Mouse (Mus musculus): Measurements from ENCODE around the gene Mettl9. TPM values are rescaled to one million over a fixed set of nuclear protein-coding genes. Genes with fewer than 3 reads are reported as not detected.

Gene Mettl9
- 116 TPM in 2 replicates for polyA plus RNA-seq (2016; fragmentation: Nextera tagmentation; extraction: Ambion mirVana)

GRCm38 (mm10) chr7:121033856-121034652, at the start of gene Mettl9:
Mettl9 (plus strand) TSS chr7:121034445.
- H3K27me3 ChIP-seq (replicated peaks), result peaks cover 23% of the 10 kb centered on the region
- H3K4me2 ChIP-seq, result peak within 1 kb of the TSS; percentile 88
- peak within 1 kb of the TSS; percentile 90 for H3K27ac ChIP-seq (ENCODE audit: poor library complexity, severe bottlenecking)
- 4% methylated on average over 39 of the region's 43 CpGs for WGBS
- H3K4me3 ChIP-seq, result peak within 1 kb of the TSS; percentile 90
- ATAC-seq (ENCODE audit: insufficient number of reproducible peaks, low FRiP score), result peak; percentile 97
- peak within 1 kb of the TSS; percentile 99 for H3K9ac ChIP-seq
- peaks cover 20% of the 10 kb centered on the region for H3K4me1 ChIP-seq (replicated peaks)
- no peaks in the 10 kb centered on the region for H3K9me3 ChIP-seq (replicated peaks)
- H3K36me3 ChIP-seq, result no peaks in the 10 kb centered on the region

- H3K9ac ChIP-seq, result no peak overlapping the region
- no peaks in the 10 kb centered on the region for H3K36me3 ChIP-seq
- no peak for ATAC-seq (ENCODE audit: insufficient number of reproducible peaks, low FRiP score)
- H3K4me2 ChIP-seq, result no peak overlapping the region
- no peaks in the 10 kb centered on the region for H3K4me1 ChIP-seq (replicated peaks)
- H3K4me3 ChIP-seq, result no peak overlapping the region
- no peaks in the 10 kb centered on the region for H3K27me3 ChIP-seq (replicated peaks)
- 76% methylated on average over 8 of the region's 8 CpGs for whole genome bisulfite sequencing
- H3K27ac ChIP-seq (ENCODE audit: poor library complexity, severe bottlenecking), result no peak overlapping the region
- H3K9me3 ChIP-seq (replicated peaks), result 0 out of 2 replicates have a peak, but pooled peaks cover 3% of the 10 kb centered on the region
Observed at GRCm38 (mm10) chr7:120991191-120991590, 43.1 kb upstream of the Mettl9 start.

- Histone ChIP-seq H3K4me1 (replicated peaks) (no peaks in the 10 kb centered on the region), H3K27me3 (replicated peaks) (no peaks in the 10 kb centered on the region), H3K27ac (ENCODE audit: poor library complexity, severe bottlenecking) (no peak overlapping the region), H3K9ac (no peak overlapping the region), H3K4me3 (no peak overlapping the region), H3K36me3 (no peaks in the 10 kb centered on the region), H3K4me2 (no peak overlapping the region), H3K9me3 (replicated peaks) (no peaks in the 10 kb centered on the region)
- WGBS, result 66% methylated on average over 2 of the region's 2 CpGs
- no peak for ATAC-seq (ENCODE audit: insufficient number of reproducible peaks, low FRiP score)
Observed at GRCm38 (mm10) chr7:120999021-120999530, 35.2 kb upstream of the Mettl9 start.

- H3K4me3 ChIP-seq, result no peak overlapping the region
- 55% methylated on average over 3 of the region's 3 CpGs for WGBS
Observed at GRCm38 (mm10) chr7:121000065-121000822, 34.0 kb upstream of the Mettl9 start.

GRCm38 (mm10) chr7:121001879-121002278, 32.4 kb upstream of the Mettl9 start:
- ATAC-seq (ENCODE audit: insufficient number of reproducible peaks, low FRiP score), result no peak
- no peaks in the 10 kb centered on the region for H3K4me1 ChIP-seq (replicated peaks)
- no peak overlapping the region for H3K27ac ChIP-seq (ENCODE audit: poor library complexity, severe bottlenecking)
- no peak overlapping the region for H3K4me3 ChIP-seq
- no peaks in the 10 kb centered on the region for H3K27me3 ChIP-seq (replicated peaks)
- no peak overlapping the region for H3K9ac ChIP-seq
- H3K36me3 ChIP-seq, result no peaks in the 10 kb centered on the region
- 82% methylated on average over 3 of the region's 3 CpGs for WGBS
- H3K4me2 ChIP-seq, result no peak overlapping the region
- H3K9me3 ChIP-seq (replicated peaks), result no peaks in the 10 kb centered on the region

More at GRCm38 (mm10) chr7:121000065-121000822, 34.0 kb upstream of the Mettl9 start:
- Histone ChIP-seq H3K4me1 (replicated peaks) (no peaks in the 10 kb centered on the region), H3K9me3 (replicated peaks) (no peaks in the 10 kb centered on the region), H3K4me2 (no peak overlapping the region), H3K27me3 (replicated peaks) (no peaks in the 10 kb centered on the region), H3K9ac (no peak overlapping the region), H3K27ac (ENCODE audit: poor library complexity, severe bottlenecking) (no peak overlapping the region), H3K36me3 (no peaks in the 10 kb centered on the region)
- ATAC-seq (ENCODE audit: insufficient number of reproducible peaks, low FRiP score), result no peak

GRCm38 (mm10) chr7:121002407-121002928, 31.8 kb upstream of the Mettl9 start:
- H3K27ac ChIP-seq (ENCODE audit: poor library complexity, severe bottlenecking), result no peak overlapping the region
- WGBS, result 80% methylated on average over 5 of the region's 5 CpGs
- no peak for ATAC-seq (ENCODE audit: insufficient number of reproducible peaks, low FRiP score)
- no peak overlapping the region for H3K4me3 ChIP-seq
- H3K9ac ChIP-seq, result no peak overlapping the region
- no peak overlapping the region for H3K4me2 ChIP-seq
- H3K27me3 ChIP-seq (replicated peaks), result no peaks in the 10 kb centered on the region
- H3K36me3 ChIP-seq, result no peaks in the 10 kb centered on the region
- H3K9me3 ChIP-seq (replicated peaks), result no peaks in the 10 kb centered on the region
- H3K4me1 ChIP-seq (replicated peaks), result no peaks in the 10 kb centered on the region

- Histone ChIP-seq H3K4me1 (replicated peaks) (no peaks in the 10 kb centered on the region), H3K9ac (no peak overlapping the region), H3K4me2 (no peak overlapping the region), H3K27me3 (replicated peaks) (no peaks in the 10 kb centered on the region), H3K36me3 (no peaks in the 10 kb centered on the region), H3K9me3 (replicated peaks) (no peaks in the 10 kb centered on the region), H3K4me3 (no peak overlapping the region), H3K27ac (ENCODE audit: poor library complexity, severe bottlenecking) (no peak overlapping the region)
- 70% methylated on average over 4 of the region's 4 CpGs for WGBS
- ATAC-seq (ENCODE audit: insufficient number of reproducible peaks, low FRiP score), result no peak
Observed at GRCm38 (mm10) chr7:121003793-121004418, 30.3 kb upstream of the Mettl9 start.

GRCm38 (mm10) chr7:121011794-121012689, 22.2 kb upstream of the Mettl9 start:
- Histone ChIP-seq H3K27me3 (replicated peaks) (peaks cover 11% of the 10 kb centered on the region; the same call in 1 of the 2 replicates), H3K36me3 (no peaks in the 10 kb centered on the region), H3K4me1 (replicated peaks) (no peaks in the 10 kb centered on the region), H3K9me3 (replicated peaks) (no peaks in the 10 kb centered on the region), H3K27ac (ENCODE audit: poor library complexity, severe bottlenecking) (no peak overlapping the region), H3K9ac (no peak overlapping the region), H3K4me2 (no peak overlapping the region), H3K4me3 (no peak overlapping the region)
- 76% methylated on average over 10 of the region's 10 CpGs for WGBS
- no peak for ATAC-seq (ENCODE audit: insufficient number of reproducible peaks, low FRiP score)

- Histone ChIP-seq H3K9me3 (replicated peaks) (no peaks in the 10 kb centered on the region), H3K4me1 (replicated peaks) (no peaks in the 10 kb centered on the region), H3K4me3 (no peak overlapping the region), H3K9ac (no peak overlapping the region), H3K27ac (ENCODE audit: poor library complexity, severe bottlenecking) (no peak overlapping the region), H3K36me3 (no peaks in the 10 kb centered on the region), H3K4me2 (no peak overlapping the region), H3K27me3 (replicated peaks) (peaks cover 11% of the 10 kb centered on the region; the same call in 1 of the 2 replicates)
- WGBS, result 77% methylated on average over 10 of the region's 10 CpGs
- no peak for ATAC-seq (ENCODE audit: insufficient number of reproducible peaks, low FRiP score)
Observed at GRCm38 (mm10) chr7:121014486-121014885, 19.8 kb upstream of the Mettl9 start.

GRCm38 (mm10) chr7:121018778-121019177, 15.5 kb upstream of the Mettl9 start:
- Histone ChIP-seq H3K27ac (ENCODE audit: poor library complexity, severe bottlenecking) (no peak overlapping the region), H3K9ac (no peak overlapping the region), H3K4me2 (no peak overlapping the region), H3K27me3 (replicated peaks) (no peaks in the 10 kb centered on the region; the same call in 1 of the 2 replicates), H3K9me3 (replicated peaks) (no peaks in the 10 kb centered on the region), H3K36me3 (no peaks in the 10 kb centered on the region), H3K4me1 (replicated peaks) (no peaks in the 10 kb centered on the region), H3K4me3 (no peak overlapping the region)
- 76% methylated on average over 3 of the region's 3 CpGs for WGBS
- no peak for ATAC-seq (ENCODE audit: insufficient number of reproducible peaks, low FRiP score)
